Mouse (Mus musculus) WW6 (cell line): ENCODE measurements around the gene Ifi202b.
"Not testable (repeated sequence)": the region's sequence is repeated elsewhere in the genome, so short reads cannot be mapped to it uniquely, and the experiment has no call there.

ENCODE experiments used
- DNase-seq: peaks from one replicate; pipeline ENCODE4 v3.0.0-alpha.2; 2013; ENCODE audit warnings: low read depth, low spot score

Gene Ifi202b

GRCm38 (mm10) chr1:173982694-173983305, at the start of gene Ifi202b:
Gene Ifi202b, minus strand, starts transcription at chr1:173982744.
- DNase-seq: not testable (repeated sequence)

DNA sequence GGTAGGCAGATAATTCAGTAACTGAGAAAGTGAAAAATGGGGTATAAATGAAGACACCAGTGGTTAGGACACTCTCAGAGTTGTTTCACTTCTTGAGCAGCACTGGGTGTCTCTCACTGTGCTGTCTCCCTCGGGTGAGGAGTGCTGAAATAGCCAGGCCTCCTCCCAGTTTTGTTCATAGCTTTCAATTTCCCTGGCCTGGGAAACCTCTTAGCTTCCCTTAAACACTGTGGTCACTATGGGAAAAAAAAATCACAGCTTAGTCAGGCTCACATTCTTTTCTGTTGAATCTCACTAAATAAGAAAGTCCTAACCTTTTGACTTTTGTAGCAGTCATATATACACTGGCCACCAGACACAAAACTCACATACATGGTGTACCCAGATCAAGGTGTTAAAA, 49.2 kb upstream of the Ifi202b start, which contains the start of gene Ifi205:
Gene Ifi205, minus strand, starts transcription at position 113 of the 400 bp plus-strand sequence.
- no peak for DNase-seq

DNA sequence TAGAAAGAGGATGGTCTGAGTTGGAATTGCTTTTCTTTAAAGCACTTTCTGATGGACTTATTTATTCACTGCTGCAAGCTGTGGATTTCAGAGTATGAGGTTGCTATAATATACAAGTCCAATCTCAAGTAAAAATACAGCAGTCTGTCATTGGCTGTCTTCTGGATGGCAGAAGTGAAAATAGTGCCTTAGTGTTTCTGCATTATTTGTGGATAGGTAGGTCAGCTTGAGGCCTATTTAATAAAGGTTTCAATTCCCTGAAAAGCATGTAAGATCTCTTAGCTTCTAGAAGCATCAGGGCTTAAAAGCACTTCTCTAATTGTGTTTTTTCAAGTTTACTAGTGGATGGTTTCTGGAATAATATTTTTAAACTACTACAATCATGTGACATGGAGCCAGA, 24.5 kb upstream of the Ifi202b start:
- not testable (repeated sequence) for DNase-seq

DNA sequence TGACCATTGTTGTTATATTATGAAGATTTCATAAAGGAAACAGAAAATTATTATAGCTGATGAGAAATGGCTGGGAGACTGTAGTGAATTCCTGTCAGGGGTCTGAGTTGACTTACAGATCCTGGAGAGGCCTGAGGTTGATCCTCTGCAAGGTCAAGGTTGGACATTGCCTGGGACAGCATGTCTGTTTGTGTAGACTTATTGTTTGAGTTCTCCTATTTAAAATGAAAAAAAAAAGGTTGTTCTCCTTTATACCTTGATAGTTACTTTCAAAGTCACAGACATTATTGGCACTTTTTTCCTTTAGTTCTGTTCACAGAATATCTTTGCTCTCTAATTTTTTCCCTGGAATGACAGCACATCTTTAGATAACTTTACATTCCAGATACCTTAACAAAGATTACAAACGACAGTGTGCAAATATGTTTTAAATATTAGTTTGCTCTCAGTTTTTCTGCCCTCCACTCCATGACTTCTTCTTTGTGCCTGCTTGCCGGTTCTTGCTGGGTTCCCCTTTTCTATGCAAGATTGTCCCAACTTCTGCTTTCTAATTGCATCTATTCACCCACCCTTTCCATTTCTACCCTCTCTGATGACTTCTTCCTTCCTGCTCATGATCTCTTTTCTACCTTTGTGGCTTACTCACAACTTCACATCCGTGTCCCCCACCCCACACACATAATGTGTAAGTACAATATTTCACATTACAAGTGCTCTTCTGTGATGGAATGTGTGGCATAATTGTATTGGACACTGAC, 22.0 kb upstream of the Ifi202b start:
- DNase-seq: not testable (repeated sequence)

DNA sequence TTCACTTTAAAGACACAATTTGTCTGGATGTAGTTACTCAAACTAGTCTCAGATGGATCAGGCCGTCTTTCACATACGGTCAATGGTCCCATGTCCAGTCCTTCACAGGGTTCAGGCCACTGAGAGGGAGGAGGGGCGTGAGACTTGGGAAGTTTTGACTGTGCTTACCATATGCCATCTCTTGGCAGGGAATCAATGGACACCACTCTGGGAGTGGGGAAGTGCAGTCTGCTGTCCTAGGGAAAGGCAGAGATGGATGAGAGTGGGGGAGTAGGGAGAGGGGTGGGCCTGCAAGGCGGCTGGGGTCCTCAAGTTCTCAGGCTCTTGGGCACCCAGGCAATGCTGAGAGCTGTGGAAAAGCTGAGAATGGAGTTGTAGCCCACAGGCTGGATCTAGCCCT, 12.5 kb upstream of the Ifi202b start:
- DNase-seq: no peak

DNA sequence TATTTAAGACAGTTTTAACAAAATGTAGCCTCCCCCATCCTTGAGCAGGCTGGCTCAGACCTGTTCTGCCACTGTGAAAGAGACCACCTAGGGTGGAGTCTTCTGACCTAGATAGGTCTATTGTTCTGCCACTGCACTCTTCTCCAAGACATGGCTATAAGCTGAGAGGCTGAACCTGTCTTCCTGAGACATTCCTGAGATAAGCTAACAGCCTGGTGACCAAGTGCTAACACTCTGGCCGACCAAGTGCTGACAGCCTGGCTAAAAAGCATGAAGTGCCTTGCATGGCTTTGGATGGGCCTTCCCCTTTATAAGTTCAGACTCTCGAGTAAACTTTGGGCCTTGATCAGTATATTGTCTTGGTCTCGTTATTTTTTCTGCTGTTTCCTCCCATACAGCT, 1.5 kb downstream of the Ifi202b start:
- DNase-seq: not testable (repeated sequence)

DNA sequence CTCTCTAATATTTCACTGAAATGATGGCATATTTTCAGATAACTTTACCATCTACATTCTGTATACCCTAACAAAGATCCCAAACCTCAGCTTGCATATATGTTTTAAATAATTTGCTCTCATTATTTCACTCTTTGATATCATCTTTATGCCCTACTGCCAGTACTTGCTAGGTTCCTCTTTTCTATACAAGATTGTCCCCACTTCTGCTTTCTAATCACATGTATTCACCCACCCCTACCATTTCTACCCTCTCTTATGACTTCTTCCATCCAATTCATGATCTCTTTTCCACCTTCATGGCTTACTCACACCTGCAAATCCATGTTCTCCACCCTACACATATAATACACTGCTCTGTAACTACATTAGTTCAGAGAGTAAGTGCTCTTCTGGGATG, 4.9 kb downstream of the Ifi202b start:
- no peak for DNase-seq

- DNase-seq: no peak
Measured at GRCm38 (mm10) chr1:173973111-173973510, 9.4 kb downstream of the Ifi202b start.

GRCm38 (mm10) chr1:173961491-173961890, 21.1 kb downstream of the Ifi202b start:
- DNase-seq: not testable (repeated sequence)

DNA sequence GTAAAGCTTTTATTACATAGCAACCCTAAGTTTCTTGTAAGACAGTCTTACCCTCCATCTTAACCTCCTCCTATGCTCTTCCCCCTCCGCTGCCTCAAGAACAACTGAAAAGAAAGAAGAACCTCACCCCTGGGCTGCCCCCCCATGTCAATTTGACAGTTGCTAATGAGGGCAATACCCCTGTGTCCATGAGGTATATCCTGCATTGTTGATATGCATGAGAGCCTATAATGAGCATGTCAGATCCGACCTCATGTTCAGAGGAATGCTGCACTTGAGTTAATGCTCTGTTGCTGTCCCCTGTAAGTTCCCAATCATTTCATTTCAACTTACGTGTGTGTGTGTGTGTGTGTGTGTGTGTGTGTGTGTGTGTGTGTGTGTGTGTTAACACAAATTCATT, 22.5 kb downstream of the Ifi202b start:
- not testable (repeated sequence) for DNase-seq

DNA sequence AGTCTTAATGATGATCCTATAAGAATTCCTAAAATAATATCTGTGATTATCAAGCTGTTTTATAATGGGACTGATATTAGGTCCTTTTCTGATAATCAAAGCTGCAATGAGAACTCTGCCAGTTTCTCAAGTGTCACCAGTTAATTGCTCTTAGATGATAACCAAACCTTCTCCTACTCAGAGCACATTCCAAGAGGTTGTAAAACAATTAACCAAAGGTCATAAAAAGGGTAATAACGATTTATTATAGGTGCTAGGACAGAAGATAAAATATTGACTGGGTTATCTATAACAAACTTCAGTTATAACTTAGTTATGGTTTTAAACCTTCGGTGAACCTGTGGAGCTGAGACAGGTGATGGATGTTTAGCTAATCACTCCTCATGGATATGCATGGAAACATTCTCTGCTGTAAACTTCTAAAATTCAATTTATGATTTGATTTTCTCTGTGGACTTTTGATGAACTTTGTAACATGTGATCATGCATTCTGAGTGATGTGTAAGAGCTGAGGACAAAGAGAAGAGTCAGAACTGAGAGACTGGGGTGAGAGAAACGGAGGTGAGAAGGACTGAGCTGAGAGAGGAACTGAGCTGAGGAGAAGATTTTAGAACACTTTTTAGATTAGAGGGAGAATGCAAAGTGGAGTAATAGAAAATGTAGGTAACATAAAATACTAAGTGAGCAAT, 26.6 kb downstream of the Ifi202b start:
- not testable (repeated sequence) for DNase-seq

DNA sequence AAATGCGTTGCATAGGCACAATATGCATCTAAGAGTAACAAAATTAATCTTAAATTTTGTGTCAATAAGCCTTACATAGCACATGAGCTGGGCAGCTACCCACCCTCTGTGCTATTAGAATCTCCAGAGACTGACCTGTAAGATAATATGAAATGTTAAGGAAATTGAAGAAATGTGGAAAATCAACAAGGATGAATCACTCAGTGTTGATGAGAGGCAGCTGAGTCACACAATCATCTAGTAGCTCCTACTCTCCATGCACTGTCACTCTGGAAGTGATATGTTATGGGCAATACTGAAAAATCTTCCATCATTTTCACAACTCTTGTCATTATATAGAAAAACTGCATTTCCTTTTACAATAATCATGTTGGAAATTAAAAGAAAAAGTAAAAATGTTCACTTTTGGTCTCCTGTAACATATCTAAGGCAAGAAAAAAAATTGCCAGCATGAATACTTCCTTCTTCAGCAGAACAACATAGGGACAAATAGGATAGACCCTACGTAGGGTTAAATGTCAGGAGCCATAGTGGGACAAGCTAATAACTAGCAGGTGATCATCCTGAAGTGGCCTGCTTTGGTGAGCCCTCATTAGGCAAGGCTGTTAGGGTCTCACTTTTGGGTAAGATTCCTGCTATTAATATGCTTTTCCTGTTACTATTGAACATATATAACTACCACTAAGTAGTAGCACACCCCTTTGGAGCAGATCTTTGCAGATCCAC, 27.3 kb downstream of the Ifi202b start:
- no peak for DNase-seq

DNA sequence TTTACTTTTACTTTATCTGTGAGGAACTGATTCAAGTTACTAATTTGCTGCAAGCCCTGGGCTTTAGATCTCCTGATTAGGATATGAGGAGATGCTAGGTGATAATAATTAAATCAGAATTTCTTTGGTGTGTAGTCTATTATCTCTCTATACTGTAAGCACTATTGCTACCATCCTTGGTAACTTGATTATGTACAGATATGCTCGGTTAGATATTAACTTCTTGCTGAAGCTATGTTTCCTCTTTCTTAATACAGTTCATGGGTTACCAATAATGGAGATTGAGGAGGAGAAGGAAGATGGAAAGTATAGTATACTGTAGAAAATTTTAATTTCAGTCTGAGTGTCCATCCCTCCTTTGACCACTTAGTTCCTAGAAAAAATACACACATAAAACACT, 29.0 kb downstream of the Ifi202b start:
- no peak for DNase-seq

GRCm38 (mm10) chr1:173949044-173949443, 33.5 kb downstream of the Ifi202b start:
- DNase-seq: not testable (repeated sequence)

GRCm38 (mm10) chr1:173942780-173943066, 39.8 kb downstream of the Ifi202b start:
- not testable (repeated sequence) for DNase-seq

GRCm38 (mm10) chr1:173941924-173942779, 40.4 kb downstream of the Ifi202b start, which contains the start of the genes Mndal and Ifi203:
Gene Mndal, minus strand, starts transcription at chr1:173942491.
Gene Ifi203, minus strand, starts transcription at chr1:173942672.
- DNase-seq: not testable (repeated sequence)

- not testable (repeated sequence) for DNase-seq
Measured at GRCm38 (mm10) chr1:173941522-173941921, 41.0 kb downstream of the Ifi202b start.

DNA sequence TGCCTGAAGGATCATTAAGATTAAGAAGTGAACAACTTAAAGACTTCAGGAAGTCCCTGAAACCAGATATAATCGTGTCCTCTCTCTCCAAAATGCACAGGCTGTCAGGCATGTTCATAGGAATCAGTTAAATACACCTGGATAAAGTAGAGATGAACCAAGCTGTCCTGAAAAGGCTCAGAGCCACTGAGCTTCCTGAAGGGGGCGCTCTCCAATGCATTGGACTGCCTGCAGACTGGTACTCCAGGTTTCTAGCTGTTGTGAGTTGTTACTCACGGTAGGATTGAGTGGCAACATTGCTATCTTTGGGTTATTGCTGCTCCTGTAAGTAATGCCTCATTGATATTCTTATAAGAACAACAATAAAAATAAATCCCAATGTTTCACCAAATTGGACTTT, 63.3 kb downstream of the Ifi202b start:
- DNase-seq: not testable (repeated sequence)

DNA sequence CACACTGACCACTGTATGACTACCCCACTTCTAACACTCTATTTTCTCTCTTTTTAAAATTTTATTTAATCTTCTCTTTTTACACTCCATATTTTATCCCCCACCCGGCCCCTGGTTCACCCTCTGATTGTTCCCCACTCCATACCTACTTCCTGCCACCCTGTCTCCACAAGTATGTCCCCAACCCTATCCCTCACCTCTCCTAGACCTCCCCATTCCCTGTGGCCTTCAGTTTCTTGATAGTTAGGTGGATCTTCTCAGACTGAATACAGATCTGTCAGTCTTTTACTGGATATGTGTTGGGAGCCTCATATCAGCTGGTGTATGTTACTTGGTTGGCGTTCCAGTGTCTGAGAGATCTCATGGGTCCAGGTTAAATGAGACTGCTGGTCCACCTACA, 68.0 kb downstream of the Ifi202b start:
- no peak for DNase-seq

- DNase-seq: not testable (repeated sequence)
Measured at GRCm38 (mm10) chr1:173913256-173913791, 69.2 kb downstream of the Ifi202b start.
